Mouse (Mus musculus) right cerebral cortex, adult 2 months (tissue): ENCODE results near the gene Rab28.

Experiments used
- DNase-seq, 2 experiments: peaks; one replicate each; pipeline ENCODE4 v3.0.0; 2021 to 2022; ENCODE audit warnings: low spot score in 2 of 2

The Rab28 gene

DNA sequence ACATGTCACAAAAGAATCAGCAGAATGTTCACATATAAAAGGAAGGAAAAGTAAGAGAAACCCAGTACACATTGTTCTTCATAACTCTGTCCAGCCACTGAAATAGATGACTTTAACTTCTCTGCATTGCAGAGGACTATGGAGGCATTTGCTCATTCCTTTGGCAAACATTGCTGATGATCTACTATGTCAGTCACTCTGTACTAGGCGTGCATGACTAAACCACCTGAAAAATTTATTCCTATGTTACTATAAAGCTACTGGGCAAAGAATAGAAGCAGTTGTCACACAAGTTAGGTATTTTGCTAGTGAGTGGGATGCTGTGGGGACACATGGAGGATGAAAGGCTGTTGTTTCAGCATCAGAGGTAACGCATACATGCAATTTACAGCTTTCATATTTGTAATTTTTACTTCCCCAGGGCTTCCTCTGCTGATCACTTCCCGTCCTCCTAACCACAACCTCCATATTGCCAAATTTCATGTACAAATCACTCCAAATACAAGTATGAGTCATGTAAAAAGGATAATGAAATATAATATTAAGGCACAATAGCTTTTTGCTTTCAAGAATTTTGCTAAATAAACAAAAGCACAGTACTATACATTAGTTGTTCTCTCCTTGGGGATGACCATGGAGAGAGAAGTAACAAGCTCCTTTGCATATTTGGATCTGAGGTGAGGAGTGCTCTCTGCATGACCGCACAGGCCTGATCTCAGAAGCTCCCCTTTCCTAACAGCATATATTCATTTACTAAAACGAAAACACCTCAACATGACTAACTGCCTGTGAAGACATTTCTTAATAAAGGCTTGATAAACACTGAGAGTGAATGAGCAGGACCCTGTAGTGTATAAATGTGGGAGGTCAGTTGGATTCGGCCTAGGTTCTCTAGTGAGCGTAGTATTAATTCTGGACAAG, 80.5 kb downstream of the Rab28 start:
- DNase-seq, result no peak

DNA sequence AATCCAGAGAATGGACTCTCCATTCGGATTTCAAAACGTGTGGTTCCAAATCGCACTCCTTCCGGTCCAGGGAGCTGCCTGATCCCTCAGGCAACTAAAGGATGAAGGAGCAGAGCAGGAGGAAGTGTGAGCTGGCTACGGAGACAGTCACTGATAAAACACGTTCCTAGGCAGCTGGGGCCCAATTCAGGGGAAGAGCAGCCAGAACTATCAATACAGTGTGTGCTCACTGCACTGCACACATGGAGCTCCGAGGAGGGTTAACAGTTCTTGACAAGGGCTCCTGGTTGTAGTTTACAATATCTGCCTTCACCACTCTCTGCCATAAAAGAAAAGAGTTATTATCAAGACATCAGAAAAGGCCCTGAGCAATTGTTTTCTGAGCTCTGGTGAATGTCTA, 82.4 kb downstream of the Rab28 start:
- no peak for DNase-seq

DNA sequence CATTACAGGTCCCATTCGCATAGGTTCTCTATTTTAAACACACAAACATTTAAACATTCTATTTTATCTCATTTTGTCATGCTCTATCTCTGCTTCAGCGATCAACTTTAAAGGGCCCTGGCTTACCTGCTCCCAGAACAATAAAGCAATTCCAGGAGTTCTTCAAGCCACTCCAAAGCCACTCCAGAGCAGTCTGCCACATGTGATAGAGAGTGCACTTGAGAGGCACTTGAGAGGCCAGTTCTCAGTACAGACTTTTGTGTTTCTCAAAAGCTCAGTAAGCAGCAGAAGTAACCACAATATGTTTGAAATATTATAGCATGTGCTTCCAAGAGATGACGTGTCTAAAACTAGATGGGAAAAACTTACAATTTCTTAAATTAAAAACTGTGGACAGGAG, 86.2 kb downstream of the Rab28 start:
- no peak for DNase-seq

DNA sequence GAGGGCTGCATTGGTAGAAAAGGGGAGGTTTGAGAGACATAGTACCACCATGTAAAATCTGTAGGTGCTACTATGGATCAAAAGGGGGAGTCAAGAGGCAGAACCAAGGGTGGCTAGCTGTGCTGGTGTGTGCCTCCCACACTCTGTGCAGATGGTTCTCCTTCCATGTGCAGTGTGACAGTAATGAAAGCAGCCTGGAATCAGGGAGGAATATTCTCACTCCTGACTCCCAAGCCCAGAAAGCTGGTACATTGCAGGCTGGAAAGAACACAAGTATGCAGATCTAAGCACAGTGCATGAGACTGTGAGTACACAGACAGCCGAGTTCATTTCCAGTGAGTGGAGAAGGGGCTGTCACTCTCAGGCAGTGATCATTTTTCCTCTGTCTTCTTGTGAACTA, 89.0 kb downstream of the Rab28 start:
- DNase-seq, result peak in 1 of 2 experiments; percentile 17

DNA sequence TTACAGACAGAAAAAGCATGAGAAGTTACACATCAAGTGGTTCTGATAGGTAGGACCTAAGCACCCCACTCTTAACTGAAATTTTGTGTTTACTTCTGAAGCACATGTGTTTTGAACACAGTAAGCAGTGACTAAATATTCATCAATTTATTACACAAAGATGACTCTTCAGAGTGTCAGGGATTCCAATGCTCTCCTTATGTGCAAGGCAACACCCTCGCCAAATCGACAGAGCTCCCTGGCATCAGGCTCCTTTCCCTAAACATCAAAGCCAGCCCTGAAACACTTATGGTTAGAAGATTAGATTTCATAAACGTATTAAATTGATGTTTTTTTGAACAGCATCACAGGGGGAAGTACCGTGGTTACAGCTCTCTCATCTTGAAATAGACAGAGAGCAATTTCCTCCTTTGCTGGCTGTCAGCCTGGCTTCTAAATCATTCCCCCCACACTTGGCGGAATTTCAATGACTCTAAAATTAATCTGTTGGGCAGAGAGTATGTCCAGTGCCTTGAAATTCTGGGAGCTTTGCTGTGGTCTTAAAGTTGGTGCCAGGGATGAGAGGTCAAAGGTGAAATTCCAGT, 97.4 kb downstream of the Rab28 start:
- DNase-seq, result peak in 1 of 2 experiments; percentile 33

DNA sequence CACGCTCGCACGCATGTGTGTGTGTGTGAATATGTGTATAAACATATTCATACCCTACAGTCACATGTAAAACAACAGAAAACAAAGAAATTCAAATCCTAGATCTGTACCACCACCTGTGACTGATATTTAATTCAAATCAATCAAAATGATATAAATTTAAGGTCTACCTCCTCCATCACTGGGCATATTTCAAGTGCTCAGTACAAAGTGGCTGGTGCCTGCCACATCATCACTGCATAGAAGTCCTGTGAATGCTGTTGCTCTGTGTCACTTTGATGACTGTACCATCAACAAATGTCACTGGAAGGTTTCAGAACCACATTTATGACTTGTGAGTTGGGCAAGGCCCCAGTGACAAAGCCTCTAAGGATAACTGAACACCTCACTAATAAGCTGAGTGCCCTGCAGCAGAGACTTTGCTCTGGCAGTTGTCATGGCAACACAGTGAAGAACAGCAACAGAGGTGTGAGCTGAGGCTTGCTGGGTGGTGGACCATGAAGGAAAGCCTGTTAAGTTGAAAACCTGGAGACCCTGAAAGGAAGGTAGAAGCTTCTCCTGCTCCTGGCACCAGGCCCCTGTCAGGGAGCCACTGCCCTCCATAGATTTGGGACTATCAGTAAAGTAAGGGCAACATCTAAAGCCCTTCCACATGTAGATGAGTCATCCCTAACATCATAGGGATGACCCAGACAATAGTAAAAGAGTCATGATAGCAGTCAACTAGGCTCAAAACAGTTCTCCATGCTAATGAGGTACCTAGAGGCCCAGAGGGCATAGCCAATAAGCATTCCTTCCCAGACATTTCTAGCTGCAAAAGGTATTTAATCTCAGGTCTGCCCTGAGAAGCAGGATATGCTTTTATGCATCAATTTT, 111.5 kb downstream of the Rab28 start:
- peak; percentile 33 to 41 for DNase-seq

DNA sequence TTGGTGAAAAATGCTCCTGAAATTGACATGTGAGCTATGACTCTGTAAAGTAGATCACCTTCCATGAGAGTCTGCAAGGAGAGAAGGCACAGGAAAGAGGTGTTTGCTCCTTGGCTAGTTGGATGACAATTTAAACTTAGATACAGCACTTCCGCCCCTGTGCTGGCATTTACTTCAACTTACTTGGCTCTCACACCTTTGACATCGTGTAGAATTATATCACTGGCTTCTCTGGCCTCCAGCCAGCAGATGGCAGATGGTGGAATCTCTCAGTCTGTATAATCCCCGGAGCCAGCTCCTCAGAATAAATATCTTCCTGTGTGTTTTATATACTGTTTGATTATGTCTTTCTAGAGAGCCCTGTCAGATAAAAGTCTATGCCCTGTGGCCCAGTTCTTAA, 112.8 kb downstream of the Rab28 start:
- DNase-seq, result peak; percentile 43 to 55

DNA sequence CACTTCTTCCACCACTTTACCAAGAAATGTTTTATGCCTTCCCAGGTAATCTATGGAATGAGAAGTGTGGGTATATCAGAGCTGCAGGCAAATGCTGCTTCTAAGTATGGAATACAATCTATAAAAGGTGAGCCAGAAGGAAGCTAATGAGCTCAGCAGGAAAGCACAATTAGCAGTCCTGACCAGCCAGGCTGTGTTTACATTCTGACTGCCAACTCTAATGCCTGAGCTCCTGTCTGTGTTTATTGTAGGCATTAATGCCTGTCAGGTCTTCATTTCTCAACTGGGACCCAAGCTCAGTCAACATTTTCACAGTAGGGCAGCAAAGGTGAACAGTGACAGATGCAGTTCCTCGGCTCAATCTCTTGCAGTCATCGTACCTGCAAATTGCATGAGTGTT, 129.9 kb downstream of the Rab28 start:
- no peak for DNase-seq
